Mouse (Mus musculus) small intestine, adult 2 months (tissue): ENCODE data around the gene Rhbdd1. TPM values are rescaled to one million over a fixed set of nuclear protein-coding genes. Genes with fewer than 3 reads are reported as not detected.

Source experiments
- H3K27ac ChIP-seq: fragments of 200-500 bp; 2 replicates; pipeline ENCODE4 v1.5.1; 2012; ENCODE audit warnings: low read depth, low read length, control low read depth, inconsistent platforms; ENCODE audit not compliant: insufficient read depth
- H3K27me3 ChIP-seq: fragments of 200-500 bp; 2 replicates; pipeline ENCODE4 v1.6.1; 2012; ENCODE audit warnings: mild to moderate bottlenecking, moderate library complexity, low read length, inconsistent platforms; ENCODE audit not compliant: control insufficient read depth, insufficient read depth
- H3K36me3 ChIP-seq: fragments of 200-500 bp; 2 replicates; pipeline ENCODE4 v1.6.1; 2012; ENCODE audit warnings: mild to moderate bottlenecking, low read length, control low read depth, inconsistent platforms; ENCODE audit not compliant: control insufficient read depth, insufficient read depth
- H3K4me1 ChIP-seq: fragments of 200-500 bp; 2 replicates; pipeline ENCODE4 v1.6.1; 2012; ENCODE audit warnings: low read length, inconsistent platforms, mixed read lengths; ENCODE audit not compliant: control insufficient read depth, insufficient read depth, insufficient read length
- H3K4me3 ChIP-seq: fragments of 200-500 bp; 2 replicates; pipeline ENCODE4 v1.5.1; 2012; ENCODE audit warnings: low read depth, mild to moderate bottlenecking, control low read depth, inconsistent platforms, low read length, moderate library complexity
- CTCF ChIP-seq: fragments of 200-500 bp; IDR thresholded peaks from 2 replicates; pipeline ENCODE4 v1.5.1; 2012; ENCODE audit warnings: low read depth, mild to moderate bottlenecking, control low read depth, inconsistent platforms, low read length, moderate library complexity, mixed read lengths; ENCODE audit not compliant: insufficient replicate concordance, insufficient read length; ENCODE audit errors: extremely low read depth
- POLR2A ChIP-seq: fragments of 200-500 bp; IDR thresholded peaks from 2 replicates; pipeline ENCODE4 v1.6.1; 2012; ENCODE audit warnings: low read depth, mild to moderate bottlenecking, control low read depth, inconsistent platforms, low read length, moderate library complexity
- WGBS: fragments of 180-500 bp; shearing (Covaris S2); methylation state at CpG from one replicate; pipeline ENCODE4 v1.1.7; 2018; 5-methylcytosine and 5-hydroxymethylcytosine counted together
- polyA plus RNA-seq: library from polyadenylated mRNA; depleted of rRNA; stranded (reverse); fragments of >200 nt; gene quantifications from 2 replicates; pipeline ENCODE4 v1.2.3, GENCODE M21; 2012

Rhbdd1 gene
- polyA plus RNA-seq, 1 experiment = 4.9 TPM

DNA sequence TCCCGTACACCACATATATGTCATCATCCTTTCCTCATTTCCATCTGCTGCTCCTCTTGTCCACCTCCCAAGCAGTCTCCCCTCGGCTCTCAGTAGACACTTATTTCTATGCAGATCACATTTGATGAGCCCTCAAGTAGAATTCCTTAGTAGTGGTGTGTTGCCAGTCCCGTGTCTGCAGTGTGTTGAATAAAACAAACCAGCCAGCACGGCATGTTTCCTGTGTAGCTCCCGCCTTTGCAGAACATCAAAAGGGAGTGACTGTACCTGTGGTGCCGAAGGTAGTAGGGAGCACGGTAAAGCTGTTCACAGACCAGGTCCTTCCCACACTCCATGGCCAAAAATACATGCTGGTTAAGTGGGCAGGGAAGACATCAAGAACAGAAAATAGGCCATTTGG, 47.8 kb downstream of the Rhbdd1 start:
- H3K27me3 ChIP-seq = no peaks in the 10 kb centered on the region
- 92% methylated on average over 7 of the region's 7 CpGs for WGBS

DNA sequence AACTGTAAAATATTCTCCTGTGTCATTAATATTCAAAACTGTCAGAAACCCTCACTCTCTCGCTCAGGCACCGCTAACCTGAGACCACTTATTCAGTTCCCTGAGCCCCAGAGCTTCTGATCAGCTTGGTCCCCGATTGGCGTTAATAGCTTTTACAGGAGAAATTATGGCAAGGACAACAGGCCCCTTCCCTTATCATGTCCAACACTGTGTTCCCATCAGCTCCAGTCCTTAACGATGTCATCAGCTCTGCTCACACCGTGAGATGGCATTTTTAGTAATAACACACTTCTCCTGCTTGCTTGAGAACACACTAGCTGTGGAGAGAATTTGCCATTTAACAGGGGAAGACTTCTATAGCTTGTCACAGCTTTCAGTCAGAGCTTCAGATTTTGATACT, 48.2 kb downstream of the Rhbdd1 start:
- 90% methylated on average over 6 of the region's 6 CpGs for WGBS

More for the DNA sequence above, 47.8 kb downstream of the Rhbdd1 start:
- Histone ChIP-seq H3K27ac (no peak overlapping the region), H3K4me1 (no peaks in the 10 kb centered on the region), H3K36me3 (no peaks in the 10 kb centered on the region), H3K4me3 (no peak overlapping the region)
- TF ChIP-seq POLR2A (no peak), CTCF (no peak)

DNA sequence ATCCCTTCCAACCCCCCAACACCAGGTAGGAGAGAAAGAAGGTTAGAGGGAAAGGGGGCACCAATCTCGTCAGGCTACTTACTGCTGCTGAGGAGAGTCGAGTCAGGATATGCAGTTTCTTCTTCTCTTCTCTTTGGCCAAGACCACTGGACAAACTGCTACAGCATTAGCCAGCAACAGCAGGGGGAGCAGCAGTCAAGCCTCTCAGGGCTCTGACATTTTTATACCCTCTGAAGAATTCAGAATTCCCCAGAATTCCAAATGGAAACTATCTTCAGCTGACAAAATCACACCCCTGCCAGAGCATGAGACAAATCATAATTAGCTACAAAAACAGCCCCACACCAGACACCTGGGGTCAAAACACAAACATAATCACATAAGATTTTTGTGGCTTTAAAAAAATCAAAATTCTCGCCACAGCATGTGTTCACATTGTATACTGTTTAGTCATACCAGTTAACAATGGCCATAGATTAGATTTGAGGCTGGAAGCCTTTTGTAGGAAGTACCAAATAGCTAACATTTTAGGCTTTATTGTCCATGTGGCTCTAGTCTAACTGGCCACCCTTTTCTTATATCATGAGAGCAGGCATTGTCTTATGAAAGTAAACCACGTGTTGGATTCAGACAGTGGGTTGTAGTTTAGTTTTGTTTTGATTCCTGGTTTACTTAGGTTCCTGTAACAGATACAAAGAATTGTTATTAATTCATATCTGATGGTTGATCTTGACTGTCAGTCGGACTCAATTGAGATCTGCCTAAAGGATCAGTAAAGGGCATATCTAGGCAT, 55.6 kb downstream of the Rhbdd1 start:
- TF ChIP-seq CTCF (no peak), POLR2A (no peak)
- 87% methylated on average over 5 of the region's 5 CpGs for WGBS
- no peak overlapping the region for H3K27ac ChIP-seq
- H3K4me1 ChIP-seq = no peaks in the 10 kb centered on the region; the same call in 1 of the 2 replicates
- no peak overlapping the region for H3K4me3 ChIP-seq
- peaks cover 4% of the 10 kb centered on the region; the same call in 1 of the 2 replicates for H3K36me3 ChIP-seq
- H3K27me3 ChIP-seq = no peaks in the 10 kb centered on the region

More for the DNA sequence above, 48.2 kb downstream of the Rhbdd1 start:
- TF ChIP-seq CTCF = no peak
- TF ChIP-seq POLR2A = no peak
- Histone ChIP-seq H3K4me1 (no peaks in the 10 kb centered on the region), H3K27me3 (no peaks in the 10 kb centered on the region), H3K36me3 (no peaks in the 10 kb centered on the region), H3K27ac (no peak overlapping the region), H3K4me3 (no peak overlapping the region)

DNA sequence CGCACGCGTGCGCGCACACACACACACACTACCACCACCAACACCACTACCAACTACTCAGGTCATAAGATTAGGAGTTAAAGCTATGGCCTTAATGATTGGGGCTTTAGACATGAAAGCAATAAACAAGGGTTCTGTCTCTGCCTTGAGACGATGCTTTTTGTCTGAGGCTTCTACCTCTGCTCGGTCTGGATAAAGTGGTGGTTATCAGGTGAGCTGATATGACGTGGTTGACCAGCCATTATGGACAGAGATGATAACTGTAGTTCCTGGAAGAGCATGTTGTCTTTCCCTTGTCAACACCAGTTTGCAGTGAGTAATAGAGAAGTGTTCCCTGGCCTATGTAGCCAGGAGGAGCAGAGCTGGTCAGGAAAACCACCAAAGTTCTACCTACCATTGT, 57.7 kb downstream of the Rhbdd1 start:
- H3K27me3 ChIP-seq = no peaks in the 10 kb centered on the region
- H3K36me3 ChIP-seq = peaks cover 7% of the 10 kb centered on the region; the same call in 1 of the 2 replicates
- H3K4me3 ChIP-seq = no peak overlapping the region
- no peak overlapping the region for H3K27ac ChIP-seq
- no peaks in the 10 kb centered on the region; the same call in 1 of the 2 replicates for H3K4me1 ChIP-seq
- TF ChIP-seq CTCF (no peak), POLR2A (no peak)
- WGBS = 93% methylated on average over 8 of the region's 8 CpGs

DNA sequence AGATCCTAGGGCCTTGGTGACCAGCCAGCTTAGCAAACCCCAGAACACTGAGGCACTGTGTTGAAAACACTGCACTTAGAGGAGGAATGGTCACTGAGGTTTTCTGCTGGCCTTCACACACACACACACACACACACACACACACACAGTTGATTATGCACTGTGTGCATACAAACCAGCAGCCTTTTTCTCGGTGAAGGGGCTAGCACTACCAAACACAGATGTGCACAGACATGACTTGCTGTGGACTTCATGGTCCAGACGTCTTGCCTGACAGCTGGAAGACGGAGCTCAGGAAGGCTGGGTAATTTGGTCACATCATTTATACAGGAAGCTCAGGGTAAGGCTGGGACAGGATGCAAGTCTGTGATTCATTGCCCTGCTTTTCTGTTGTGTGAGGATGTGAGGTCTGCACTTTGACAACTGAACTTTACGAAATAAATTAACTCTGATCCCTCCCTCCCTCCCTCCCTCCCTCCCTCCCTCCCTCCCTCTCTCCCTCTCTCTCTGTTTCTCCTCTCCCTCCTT, 58.6 kb downstream of the Rhbdd1 start:
- no peaks in the 10 kb centered on the region; the same call in 1 of the 2 replicates for H3K4me1 ChIP-seq
- H3K27ac ChIP-seq = no peak overlapping the region
- H3K27me3 ChIP-seq = no peaks in the 10 kb centered on the region
- TF ChIP-seq CTCF = no peak
- TF ChIP-seq POLR2A = no peak
- 65% methylated on average over 4 of the region's 4 CpGs for WGBS
- H3K4me3 ChIP-seq = no peak overlapping the region
- H3K36me3 ChIP-seq = peaks cover 9% of the 10 kb centered on the region

DNA sequence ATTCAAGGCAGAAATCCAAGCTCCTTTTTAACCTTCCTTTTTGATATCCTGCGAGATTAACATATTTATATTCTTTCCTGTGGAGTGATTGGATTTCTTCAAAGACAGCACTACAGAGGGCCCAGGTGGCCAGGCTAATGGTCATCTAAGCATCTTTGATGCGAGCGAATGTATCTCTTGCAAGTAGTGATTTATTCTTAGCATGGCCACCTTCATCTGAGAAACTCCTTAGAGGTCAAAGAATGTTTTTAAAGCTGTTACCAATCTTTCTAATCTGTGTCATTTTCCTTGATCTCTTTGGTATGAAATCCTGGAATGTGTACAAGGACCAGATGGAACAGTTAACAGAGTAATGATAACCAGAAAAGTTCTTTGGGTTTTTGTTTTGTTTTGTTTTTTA, 59.2 kb downstream of the Rhbdd1 start:
- Histone ChIP-seq H3K27ac (no peak overlapping the region), H3K36me3 (peaks cover 8% of the 10 kb centered on the region), H3K4me3 (no peak overlapping the region), H3K27me3 (no peaks in the 10 kb centered on the region), H3K4me1 (no peaks in the 10 kb centered on the region; the same call in 1 of the 2 replicates)
- TF ChIP-seq POLR2A (no peak), CTCF (no peak)
- WGBS = 84% methylated on average over 3 of the region's 3 CpGs

DNA sequence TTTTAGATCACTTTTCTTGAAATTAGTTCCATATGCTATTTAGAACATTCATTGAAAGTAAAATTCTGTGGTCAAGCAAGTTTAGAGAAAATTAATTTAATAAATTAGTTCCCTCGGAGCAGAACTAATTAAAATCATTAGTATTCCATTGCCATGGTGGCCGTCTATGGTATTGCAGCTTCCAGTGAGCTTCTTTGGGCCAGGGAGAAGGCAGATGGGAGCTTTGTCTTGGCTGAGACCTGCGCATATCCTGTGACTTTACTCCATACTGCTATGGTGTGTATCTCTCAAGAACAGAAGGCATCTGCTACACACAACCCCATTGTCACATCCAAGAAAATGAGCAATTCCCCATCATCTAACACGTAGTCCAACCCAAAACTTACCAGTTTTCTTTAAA, 65.7 kb downstream of the Rhbdd1 start:
- H3K4me3 ChIP-seq = no peak overlapping the region
- H3K36me3 ChIP-seq = peaks cover 7% of the 10 kb centered on the region
- H3K4me1 ChIP-seq = no peaks in the 10 kb centered on the region
- 84% methylated on average over 4 of the region's 4 CpGs for WGBS
- H3K27me3 ChIP-seq = no peaks in the 10 kb centered on the region
- H3K27ac ChIP-seq = no peak overlapping the region
- TF ChIP-seq CTCF (peak; percentile 15; the same call in 1 of the 2 replicates), POLR2A (no peak)
